Mouse (Mus musculus): Measurements from ENCODE around the gene Anapc7. TPM values are rescaled to one million over a fixed set of nuclear protein-coding genes. Genes with fewer than 3 reads are reported as not detected.

Anapc7 gene
- total and polyA plus RNA-seq, 3 experiments: 39.9 to 49.7 TPM; not detected in 1

- TF ChIP-seq MAFK (IDR thresholded peaks at IDR 0.05; ENCODE audit: borderline replicate concordance, low read depth, low read length): no peak
- no peak for TF ChIP-seq EP300 (IDR thresholded peaks at IDR 0.05; ENCODE audit: low read depth in 1 of 2, low read length in 2 of 2)
- peak; percentile 86 for TF ChIP-seq HCFC1 (IDR thresholded peaks at IDR 0.05; ENCODE audit: low read depth, low read length)
- TF ChIP-seq TAL1 (IDR thresholded peaks at IDR 0.05; ENCODE audit: low read length): no peak
- no peak for TF ChIP-seq CHD2 (IDR thresholded peaks at IDR 0.05; ENCODE audit: low read length)
- no peak for TF ChIP-seq E2F4 (IDR thresholded peaks at IDR 0.05; ENCODE audit: borderline replicate concordance, low read depth, low read length)
- no peak for TF ChIP-seq ZKSCAN1 (IDR thresholded peaks at IDR 0.05; ENCODE audit: low read depth, low read length)
- TF ChIP-seq ZNF384 (IDR thresholded peaks at IDR 0.05; ENCODE audit: low read depth, low read length): no peak
- no peak for TF ChIP-seq RCOR1 (IDR thresholded peaks at IDR 0.05; ENCODE audit: low read depth, low read length)
- TF ChIP-seq POLR2AphosphoS5 (IDR thresholded peaks at IDR 0.05; ENCODE audit: borderline replicate concordance, low read depth, low read length): no peak
- TF ChIP-seq SMC3 (IDR thresholded peaks at IDR 0.05; ENCODE audit: low read depth, low read length): peak; percentile 2; the same call in 1 of the 2 replicates
- no peak for TF ChIP-seq USF2 (IDR thresholded peaks at IDR 0.05; ENCODE audit: borderline replicate concordance in 1 of 2, insufficient read depth in 1 of 2, low read depth in 1 of 2, low read length in 2 of 2)
- no peak for TF ChIP-seq RAD21 (IDR thresholded peaks at IDR 0.05; ENCODE audit: low read depth, low read length)
- 0 out of 2 replicates have a peak, but pooled peaks have one; percentile 14 for TF ChIP-seq UBTF (IDR thresholded peaks at IDR 0.05; ENCODE audit: borderline replicate concordance, insufficient read depth, low read depth, low read length)
Measured at GRCm38 (mm10) chr5:122422071-122422964, 825 bp downstream of the Anapc7 start (continued).

GRCm38 (mm10) chr5:122423083-122423482, 1.6 kb downstream of the Anapc7 start:
- peak; percentile 41 for DNase-seq (ENCODE audit: low read depth, low spot score)
- TF ChIP-seq USF2 (IDR thresholded peaks at IDR 0.05; ENCODE audit: borderline replicate concordance in 1 of 2, insufficient read depth in 1 of 2, low read depth in 1 of 2, low read length in 2 of 2) (no peak), KAT2A (conservative IDR thresholded peaks at IDR 0.05; ENCODE audit: low read depth, low read length) (no peak), CTCF (IDR thresholded peaks at IDR 0.05 in 2 of 3, conservative IDR thresholded peaks at IDR 0.05 in 1 of 3; ENCODE audit: control insufficient read depth in 1 of 3, insufficient read depth in 1 of 3, low read depth in 2 of 3, low read length in 3 of 3, poor library complexity in 1 of 3, severe bottlenecking in 1 of 3) (no peak), TBP (IDR thresholded peaks at IDR 0.05; ENCODE audit: low read depth, low read length) (no peak), GABPA (IDR thresholded peaks at IDR 0.05; ENCODE audit: low read depth, low read length) (no peak), E2F4 (IDR thresholded peaks at IDR 0.05; ENCODE audit: borderline replicate concordance, low read depth, low read length) (no peak), NRF1 (IDR thresholded peaks at IDR 0.05; ENCODE audit: insufficient read depth, low read depth, low read length, poor library complexity, severe bottlenecking) (no peak), NELFE (IDR thresholded peaks at IDR 0.05; ENCODE audit: low read depth, low read length) (no peak), ZC3H11A (IDR thresholded peaks at IDR 0.05; ENCODE audit: low read depth, low read length) (no peak), SIN3A (IDR thresholded peaks at IDR 0.05; ENCODE audit: low read length) (no peak), MXI1 (IDR thresholded peaks at IDR 0.05; ENCODE audit: low read depth, low read length) (no peak), USF1 (IDR thresholded peaks at IDR 0.05; ENCODE audit: low read depth, low read length) (no peak), ETS1 (IDR thresholded peaks at IDR 0.05; ENCODE audit: low read depth, low read length) (no peak), POLR2AphosphoS2 (IDR thresholded peaks at IDR 0.05; ENCODE audit: low read length) (no peak), MYC (IDR thresholded peaks at IDR 0.05; ENCODE audit: low read depth, low read length) (no peak), POLR2A (IDR thresholded peaks at IDR 0.05; ENCODE audit: control insufficient read depth in 1 of 2, insufficient read depth in 1 of 2, low read depth in 1 of 2, low read length in 2 of 2, poor library complexity in 1 of 2) (no peak)
- peaks cover 5% of the 10 kb centered on the region in 2 experiments; a peak in 3 of 4 replicates for H3K4me1 ChIP-seq (ENCODE audit: control insufficient read depth in 1 of 2, insufficient read depth in 2 of 2, low read length in 2 of 2)
- 0 out of 2 replicates have a peak overlapping the region, but pooled peaks have one; percentile 9 for H3K27ac ChIP-seq (ENCODE audit: control insufficient read depth, low read depth, low read length)
- H3K4me3 ChIP-seq (ENCODE audit: control insufficient read depth in 1 of 2, insufficient read depth in 1 of 2, low read depth in 2 of 2, low read length in 2 of 2): peak overlapping the region; percentile 93 to 97
- peak overlapping the region; percentile 94 for H3K9ac ChIP-seq (ENCODE audit: control insufficient read depth, low read depth, low read length, poor library complexity, severe bottlenecking)
- H3K9me3 ChIP-seq (replicated peaks; ENCODE audit: insufficient read depth, low read length): no peaks in the 10 kb centered on the region
- peaks cover 29% of the 10 kb centered on the region for H3K79me2 ChIP-seq (ENCODE audit: control insufficient read depth, insufficient read depth, low read length, poor library complexity)
- H3K36me3 ChIP-seq (ENCODE audit: control insufficient read depth in 1 of 2, insufficient read depth in 2 of 2, low read length in 2 of 2): peaks cover 4 to 7% of the 10 kb centered on the region in 2 experiments; a peak in 2 of 4 replicates
- H3K27me3 ChIP-seq (ENCODE audit: control insufficient read depth in 1 of 2, insufficient read depth in 2 of 2, low read length in 2 of 2): no peaks in the 10 kb centered on the region
